Mouse (Mus musculus) heart, postnatal 36 days (tissue): ENCODE measurements around the gene Ubqln4. TPM values are rescaled to one million over a fixed set of nuclear protein-coding genes. Genes with fewer than 3 reads are reported as not detected.
A peak's percentile ranks its signal among the peaks of the same experiment; 100 is the strongest.

Source experiments
- DNase-seq, 2 experiments: peaks; one replicate each; pipeline ENCODE4 v3.0.0; 2021 to 2022
- intact Hi-C: fragments of 180-260 bp; cut with DNase I; formaldehyde crosslinking; loops from one replicate; pipeline ENCODE4 v1.15.1; 2025
- total RNA-seq, 2 experiments: library from RNA; stranded (reverse); gene quantifications; 2 replicates each; pipeline ENCODE4 v1.2.3; 2021

Ubqln4 gene
- total RNA-seq, 2 experiments from 2014 or later, result 65.0 to 75.6 TPM

DNA sequence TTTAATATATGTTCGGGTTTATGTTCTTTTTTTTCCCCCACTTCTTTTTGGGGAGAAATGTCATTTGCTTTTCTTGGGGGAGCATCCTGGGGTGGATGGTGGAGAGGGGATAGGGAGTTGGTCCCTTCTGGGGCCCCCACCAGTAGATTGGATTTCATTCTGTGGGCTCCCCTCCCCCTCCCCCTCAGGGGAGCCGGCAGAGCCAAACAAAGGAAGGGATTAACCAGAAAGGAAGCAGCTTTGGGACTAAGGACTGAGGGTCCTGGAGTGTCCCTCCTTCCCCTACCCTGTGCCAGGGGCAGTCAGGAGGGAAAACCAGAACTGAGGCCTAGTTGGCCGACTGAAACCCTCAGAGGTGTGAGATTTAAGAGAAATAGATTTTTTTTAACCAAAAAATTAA lies 14.2 kb upstream of the Ubqln4 start:
- no peak for DNase-seq
- intact Hi-C loops, result no loop called here

DNA sequence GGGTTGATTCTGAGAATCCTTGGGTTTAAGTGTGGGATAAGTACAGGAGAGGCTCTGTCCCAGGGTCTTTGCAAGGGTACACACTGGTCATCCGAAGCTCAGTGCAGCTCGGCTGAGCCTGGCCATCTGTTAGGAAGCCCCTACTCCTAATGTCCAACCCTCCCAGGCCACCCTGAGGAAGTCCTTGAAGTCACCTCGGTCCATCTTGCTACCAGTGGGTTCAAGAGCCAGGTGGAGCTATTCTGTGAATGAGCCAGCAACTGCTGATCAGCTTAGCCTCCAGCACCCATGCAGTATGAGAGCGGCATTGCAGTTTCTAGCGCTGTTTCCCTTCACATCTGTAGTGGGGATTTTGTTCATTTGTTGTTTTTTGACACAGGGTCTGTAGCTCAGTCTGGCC lies 13.5 kb upstream of the Ubqln4 start:
- intact Hi-C loops, result no loop called here
- no peak for DNase-seq

- no peak for DNase-seq
- intact Hi-C loops, result no loop called here
Observed at GRCm38 (mm10) chr3:88541622-88542401, 11.7 kb upstream of the Ubqln4 start.

DNA sequence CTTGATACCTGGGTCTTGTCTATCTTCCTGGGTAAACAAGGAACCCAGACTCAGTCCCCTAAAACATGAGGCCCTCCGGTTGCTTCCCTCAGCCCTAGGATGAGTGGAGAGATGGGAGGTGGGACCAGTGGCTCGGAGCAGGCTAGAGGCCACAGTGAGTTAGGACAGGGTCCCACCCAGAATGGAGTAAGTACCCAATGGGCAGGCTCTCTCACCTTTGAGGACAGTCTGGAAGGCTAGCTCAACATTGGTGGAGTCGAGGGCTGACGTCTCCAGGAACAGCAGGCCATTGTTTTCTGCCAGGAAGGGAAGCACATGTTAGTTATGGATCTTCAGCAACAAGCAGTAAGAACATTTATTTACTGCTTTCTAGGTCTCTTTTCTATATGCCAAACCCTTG lies 11.1 kb upstream of the Ubqln4 start:
- intact Hi-C loops, result no loop called here
- DNase-seq, result no peak

DNA sequence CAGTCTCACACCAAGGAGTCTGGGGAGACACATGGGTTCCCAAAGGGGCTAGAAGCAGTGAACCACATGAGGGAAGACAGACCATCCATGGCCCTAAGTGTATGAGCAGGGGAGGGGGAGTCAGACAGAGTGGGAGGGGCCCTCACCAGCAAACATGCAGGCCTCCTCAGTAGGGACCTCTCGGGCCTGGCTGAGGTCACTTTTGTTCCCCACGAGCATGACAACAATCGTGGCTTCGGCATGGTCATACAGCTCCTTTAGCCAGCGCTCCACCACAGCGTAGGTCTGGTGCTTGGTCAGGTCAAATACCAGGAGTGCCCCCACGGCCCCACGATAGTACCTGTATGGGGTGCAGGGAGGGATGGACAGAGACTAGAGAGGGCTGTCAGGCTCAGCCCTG lies 10.4 kb upstream of the Ubqln4 start:
- intact Hi-C loops, result no loop called here
- DNase-seq, result no peak

GRCm38 (mm10) chr3:88543651-88544410 lies 9.7 kb upstream of the Ubqln4 start:
- intact Hi-C loops, result no loop called here
- no peak for DNase-seq

GRCm38 (mm10) chr3:88544514-88544913 lies 9.0 kb upstream of the Ubqln4 start:
- intact Hi-C loops, result no loop called here
- no peak for DNase-seq

GRCm38 (mm10) chr3:88544955-88545591 lies 8.5 kb upstream of the Ubqln4 start:
- intact Hi-C loops, result no loop called here
- DNase-seq, result no peak

DNA sequence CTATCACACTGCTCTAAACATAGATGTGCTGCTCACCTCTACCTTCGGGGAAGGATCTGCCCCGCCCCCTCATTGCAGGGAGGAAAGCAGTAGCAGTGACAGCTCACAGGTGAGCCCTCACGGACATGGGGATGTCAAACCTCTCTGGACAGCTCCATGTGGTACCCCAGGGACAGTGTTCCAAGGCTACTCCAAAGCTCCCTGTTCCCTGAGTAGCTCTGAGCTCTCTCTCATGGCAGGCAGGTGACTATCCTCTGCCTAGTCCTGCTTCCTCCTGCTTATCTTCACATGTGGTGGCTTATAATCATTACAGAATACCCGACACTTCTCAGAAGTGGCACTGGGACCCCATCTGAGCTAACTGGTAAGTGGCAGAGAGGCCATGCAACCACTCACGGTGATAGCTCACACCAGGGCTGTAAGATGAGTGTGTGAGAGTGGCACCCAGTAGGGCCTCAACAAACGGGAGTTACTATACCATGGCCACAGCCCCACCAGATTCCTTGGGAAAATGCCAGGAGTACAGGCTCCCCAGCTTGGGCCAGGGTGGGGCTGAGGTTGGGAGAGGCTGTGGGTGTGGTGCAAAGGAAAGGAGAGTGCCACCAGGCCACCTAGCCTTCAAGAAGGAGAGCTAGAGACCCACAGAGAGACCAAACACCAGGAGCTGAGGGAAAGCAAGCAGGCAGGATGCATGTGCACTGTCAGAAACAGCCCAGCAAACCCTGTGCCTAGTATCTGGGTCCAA lies 6.7 kb upstream of the Ubqln4 start:
- intact Hi-C loops, result no loop called here
- DNase-seq, result no peak

DNA sequence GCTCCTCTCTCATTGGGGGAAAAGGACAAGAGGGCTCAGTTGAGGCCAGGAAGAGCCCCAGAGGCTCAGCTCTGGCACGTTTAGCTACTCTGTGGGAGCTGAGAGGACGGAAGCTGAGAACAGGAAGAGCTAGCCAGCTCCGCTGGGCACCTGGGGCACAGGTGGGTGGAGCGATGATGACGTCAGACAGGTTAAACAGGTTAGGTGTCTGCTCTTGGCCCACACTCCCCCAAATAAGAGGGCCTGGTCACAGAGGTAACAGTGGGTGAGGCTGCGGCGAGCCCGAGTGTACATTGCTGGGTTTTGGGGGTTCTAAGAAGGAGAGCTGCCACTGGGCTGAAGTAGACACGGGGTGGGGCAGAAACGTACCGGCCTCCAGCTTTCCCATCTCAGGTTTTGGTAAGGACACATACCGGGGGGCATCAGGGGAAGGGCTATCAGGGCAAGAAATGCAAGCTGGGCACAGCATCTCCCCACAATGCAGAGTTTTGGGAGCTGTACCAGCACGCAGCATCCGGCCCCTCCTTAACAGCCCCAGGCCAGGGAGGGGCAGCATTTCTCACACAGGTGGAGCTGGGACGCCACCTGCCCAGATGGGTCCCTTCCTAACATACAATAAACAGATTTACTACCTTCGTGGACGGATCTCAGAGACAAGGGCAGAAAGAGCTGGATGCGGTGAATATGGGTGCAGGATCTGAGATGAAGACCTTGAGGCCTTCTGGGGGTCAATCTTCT lies 5.2 kb upstream of the Ubqln4 start, which contains the start of gene Rab25:
TSS of gene Rab25 (minus strand) at position 121 of the 738 bp plus-strand sequence.
- intact Hi-C loops, result no loop called here
- DNase-seq, result no peak

GRCm38 (mm10) chr3:88551586-88551985 lies 2.0 kb upstream of the Ubqln4 start:
- no peak for DNase-seq
- intact Hi-C loops, result loop anchor here (10.0 kb wide), 1 partner anchor 1703 kb away; the partner anchor contains the start of gene Crtc2

DNA sequence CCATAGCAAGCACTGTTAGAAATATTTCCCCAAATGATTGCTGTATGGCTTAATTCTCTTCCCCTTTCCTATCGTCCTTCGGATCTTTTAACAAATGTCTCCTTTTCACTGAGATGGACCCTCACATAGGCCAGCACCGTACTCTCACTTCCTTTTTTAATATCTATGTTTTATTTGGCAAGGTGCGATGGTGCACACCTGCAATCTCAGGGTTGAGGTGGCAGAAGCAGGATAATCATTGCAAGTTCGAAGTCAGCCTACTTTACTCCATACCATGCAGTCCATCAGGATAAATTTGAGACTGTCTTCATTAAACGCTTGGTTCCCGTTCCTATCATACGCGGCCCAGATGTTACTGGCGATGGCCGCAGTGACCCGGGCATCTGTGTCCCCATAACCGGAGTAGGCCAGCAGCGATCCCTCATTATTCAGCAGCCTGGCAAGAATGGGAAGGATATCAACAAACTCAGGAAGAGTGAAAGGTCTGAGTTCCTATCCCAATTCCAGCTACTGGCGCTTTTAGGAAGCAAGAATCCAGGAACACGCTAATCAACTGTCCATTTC lies 1.4 kb upstream of the Ubqln4 start:
- no peak for DNase-seq
- intact Hi-C loops, result loop anchor here (2.0 to 10.0 kb wide), 3 partner anchors 21 to 1703 kb away; partner anchors contain the start of gene Crtc2

DNA sequence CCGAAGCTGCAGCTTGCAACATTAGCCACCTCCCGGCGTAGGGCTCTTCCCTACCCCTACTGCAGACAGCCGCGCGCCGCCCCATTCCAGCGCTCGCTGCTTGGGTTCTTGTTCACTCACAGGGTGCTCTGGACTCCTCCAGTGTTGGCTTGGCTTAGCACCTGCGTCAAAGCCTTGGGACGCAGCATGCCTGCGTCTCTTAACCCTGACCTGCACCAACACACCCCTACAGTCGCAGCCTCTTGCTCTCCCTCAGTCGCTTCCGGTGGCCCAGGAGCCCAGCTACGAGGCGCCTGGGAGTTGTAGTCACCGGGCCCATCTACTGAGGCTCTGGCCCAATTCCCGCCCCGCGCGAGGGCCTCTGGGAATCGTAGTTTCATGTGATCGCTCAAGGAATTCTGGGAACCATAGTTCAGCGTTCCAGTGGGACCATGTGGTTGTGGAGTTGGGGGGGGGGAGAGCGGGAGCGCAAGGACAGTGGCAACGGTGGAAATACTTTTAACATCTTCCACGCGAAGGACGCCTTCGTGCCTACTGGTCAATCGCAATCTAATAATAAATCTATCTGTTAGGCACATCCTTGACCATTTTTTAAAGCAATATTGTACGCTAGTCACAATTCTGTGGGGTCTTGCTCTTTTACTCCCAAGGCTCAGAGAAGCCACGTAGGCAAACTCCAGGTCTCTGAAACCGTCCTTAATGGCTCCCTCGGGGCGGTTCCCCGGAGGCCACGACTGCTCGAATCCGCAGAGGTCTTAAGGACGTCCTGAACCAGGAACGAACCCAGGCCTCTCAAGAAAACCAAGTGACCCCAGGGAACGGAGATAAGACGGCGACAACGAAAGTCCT lies 658 bp upstream of the Ubqln4 start, which contains the start of gene Lamtor2:
TSS of gene Lamtor2 (minus strand) at position 399 of the 849 bp plus-strand sequence.
- intact Hi-C loops, result loop anchor here (2.0 to 10.0 kb wide), 3 partner anchors 22 to 1702 kb away; partner anchors contain the start of gene Crtc2
- DNase-seq, result peak; percentile 95 to 97

DNA sequence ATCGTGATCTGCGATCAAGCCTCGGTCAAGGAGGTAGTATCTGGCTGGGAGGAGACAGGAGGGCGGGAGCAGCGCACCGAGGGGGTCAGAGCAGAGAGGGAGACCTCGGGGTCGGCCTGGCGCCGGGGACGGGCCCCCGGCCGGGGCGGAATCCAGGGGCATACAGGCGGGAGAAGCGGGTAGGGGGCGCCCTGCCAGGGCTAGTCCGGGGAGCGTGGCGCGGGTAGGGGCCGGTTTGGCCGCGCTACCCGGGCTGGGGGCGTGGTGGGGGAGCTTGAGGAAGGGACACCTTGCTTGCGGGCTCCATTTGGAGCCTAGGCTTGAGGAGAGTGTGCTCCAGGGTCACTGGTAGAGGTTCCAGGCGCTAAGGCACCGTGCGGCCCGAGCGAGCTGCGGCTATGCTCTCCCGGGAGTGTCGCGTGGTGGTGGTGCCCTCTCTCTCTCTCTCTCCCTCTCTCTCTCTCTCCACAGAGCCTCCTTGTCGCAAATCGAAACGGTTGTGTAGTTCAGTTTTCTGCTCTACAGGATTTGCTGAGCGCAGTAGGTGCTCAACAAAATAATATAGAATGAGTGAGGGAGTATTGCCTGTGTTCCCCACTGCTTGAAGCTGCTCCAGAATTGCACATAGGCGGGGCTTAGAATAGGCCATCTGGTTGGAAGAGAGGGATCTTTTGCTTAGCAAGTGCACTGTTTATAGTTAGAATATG lies 475 bp downstream of the Ubqln4 start:
- intact Hi-C loops, result loop anchor here (2.0 to 10.0 kb wide), 3 partner anchors 23 to 1701 kb away; partner anchors contain the start of gene Crtc2
- no peak for DNase-seq

DNA sequence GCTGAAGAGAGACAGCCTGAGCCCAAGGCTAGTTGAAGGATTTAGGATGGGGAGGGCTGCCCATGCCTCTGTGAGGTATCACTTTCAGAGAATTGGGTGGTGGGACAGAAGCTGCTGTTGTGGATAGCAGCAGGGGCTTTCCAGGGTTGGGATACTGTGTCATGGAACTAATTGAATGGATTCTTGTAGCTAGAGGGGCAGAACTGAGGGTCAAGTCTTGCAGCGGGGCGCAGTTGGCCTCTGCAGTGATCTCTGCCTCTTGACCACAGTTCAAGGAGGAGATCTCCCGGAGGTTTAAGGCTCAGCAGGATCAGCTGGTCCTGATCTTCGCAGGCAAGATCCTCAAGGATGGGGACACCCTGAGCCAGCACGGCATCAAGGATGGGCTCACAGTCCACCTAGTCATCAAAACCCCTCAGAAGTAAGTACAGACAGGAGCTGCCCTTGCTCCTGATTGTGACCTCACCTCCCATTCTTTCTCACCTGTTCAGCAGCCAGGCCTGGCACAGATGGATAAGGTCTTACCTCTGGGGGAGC lies 1.6 kb downstream of the Ubqln4 start:
- no peak for DNase-seq
- intact Hi-C loops, result loop anchor here (10.0 kb wide), 1 partner anchor 1700 kb away; the partner anchor contains the start of gene Crtc2

GRCm38 (mm10) chr3:88555731-88556130 lies 2.2 kb downstream of the Ubqln4 start:
- DNase-seq, result no peak
- intact Hi-C loops, result loop anchor here (10.0 kb wide), 1 partner anchor 1699 kb away; the partner anchor contains the start of gene Crtc2

DNA sequence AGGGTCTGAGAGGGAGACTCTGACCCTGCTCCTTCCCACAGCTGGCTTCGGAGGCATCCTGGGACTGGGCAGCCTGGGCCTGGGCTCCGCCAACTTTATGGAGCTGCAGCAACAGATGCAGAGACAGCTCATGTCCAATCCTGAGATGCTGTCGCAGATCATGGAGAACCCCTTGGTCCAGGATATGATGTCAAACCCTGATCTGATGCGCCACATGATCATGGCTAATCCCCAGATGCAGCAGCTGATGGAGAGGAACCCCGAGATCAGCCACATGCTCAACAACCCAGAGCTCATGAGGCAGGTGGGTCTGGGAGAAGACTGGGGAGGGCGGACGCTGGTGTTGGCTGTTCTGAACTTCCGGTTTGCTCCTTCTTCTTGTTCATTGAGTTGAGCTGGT lies 3.1 kb downstream of the Ubqln4 start:
- intact Hi-C loops, result loop anchor here (10.0 kb wide), 1 partner anchor 1698 kb away; the partner anchor contains the start of gene Crtc2
- DNase-seq, result no peak
